38 mouse cellular contexts compared by ENCODE assay signal in the genomic region with DNA sequence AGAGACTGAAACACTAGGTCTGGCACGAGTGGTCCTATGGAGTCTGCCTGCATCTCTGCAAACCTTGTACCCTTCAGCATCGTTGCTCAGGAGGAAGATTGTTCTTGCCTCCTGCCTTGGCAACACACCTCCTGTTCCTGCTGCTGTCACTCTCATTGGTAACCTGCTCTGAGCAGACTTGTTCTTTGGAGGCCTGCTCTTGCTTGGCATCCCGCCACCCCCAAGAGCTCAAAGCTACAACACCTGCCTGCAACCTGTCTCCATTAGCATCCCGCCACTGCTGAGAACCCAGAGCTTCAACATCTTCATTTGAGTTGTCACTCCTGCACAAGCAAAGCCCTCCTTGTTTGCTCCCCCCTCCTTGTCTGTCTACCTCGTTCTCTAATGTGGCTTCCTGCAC. TPM values are rescaled to one million over a fixed set of nuclear protein-coding genes. Genes with fewer than 3 reads are reported as not detected.
DNase-seq lines count a peak whose midpoint lies in the region; ATAC-seq and TF ChIP-seq lines count a peak whose summit lies in the region.
"Had no signal": no experiment of that assay in that cellular context is flagged by ENCODE, and none has a peak within 500 bp of the region (broad histone marks: within the 10 kb centered on the region; RNA-seq: fewer than 3 reads in every experiment).

No protein-coding gene starts in this region.

- no peaks in the 10 kb centered on the region for H3K27me3 ChIP-seq in cerebellum, adult 2 months (ENCODE audit: control insufficient read depth, insufficient read depth, low read length)
- H3K27me3 ChIP-seq in liver, embryonic 12.5 days (replicated peaks) = no peaks in the 10 kb centered on the region
- H3K27me3 ChIP-seq: embryonic facial prominence, embryonic 12.5 days; intestine, embryonic 15.5 days; limb, embryonic 15.5 days; midbrain, embryonic 15.5 days; neural tube, embryonic 15.5 days; stomach, embryonic 15.5 days had no signal

- no peak overlapping the region for H3K4me3 ChIP-seq in cerebellum, adult 2 months (replicated peaks; ENCODE audit: insufficient read depth, low read depth, low read length)
- no peak overlapping the region for H3K4me3 ChIP-seq in liver, embryonic 12.5 days
- H3K4me3 ChIP-seq: embryonic facial prominence, embryonic 12.5 days; intestine, embryonic 15.5 days; limb, embryonic 10.5 days; limb, embryonic 15.5 days; midbrain, embryonic 10.5 days; midbrain, embryonic 15.5 days; neural tube, embryonic 15.5 days; stomach, embryonic 15.5 days had no signal

- peak; percentile 25 to 40 for DNase-seq in layer of hippocampus, postnatal 10 days (ENCODE audit: low spot score in 2 of 2)
- DNase-seq in layer of hippocampus, adult 18-20 months (ENCODE audit: low spot score in 2 of 2) = no peak
- peak; percentile 77 to 89 for DNase-seq in cerebellum, adult 2 months
- peak; percentile 91 for DNase-seq in cerebellum, adult 9-11 months
- no peak for DNase-seq in frontal cortex, postnatal 25 days (ENCODE audit: low spot score in 2 of 2)
- DNase-seq: adrenal gland, adult 2 months; adrenal gland, postnatal 36 days; B cell, adult 2 months; embryo, embryonic 11 days; heart, postnatal 14 days; kidney, adult 2 months; lung, adult 2 months; lung, postnatal 10 days; retina, postnatal 1 day; right cerebral cortex, postnatal 14 days had no signal

- no peak for TF ChIP-seq CTCF in cerebellum, adult 2 months (IDR thresholded peaks at IDR 0.05; ENCODE audit: borderline replicate concordance, insufficient read depth, low read depth, low read length)

- TF ChIP-seq POLR2A in cerebellum, adult 2 months (IDR thresholded peaks at IDR 0.05; ENCODE audit: borderline replicate concordance, insufficient read depth, low read length) = no peak

- H3K27ac ChIP-seq in cerebellum, adult 2 months (ENCODE audit: insufficient read depth, low read length) = no peak overlapping the region
- H3K27ac ChIP-seq in liver, embryonic 12.5 days = no peak overlapping the region
- H3K27ac ChIP-seq: embryonic facial prominence, embryonic 12.5 days; hindbrain, postnatal 0 days; intestine, embryonic 15.5 days; limb, embryonic 10.5 days; limb, embryonic 15.5 days; liver, embryonic 14.5 days; macrophage; midbrain, embryonic 10.5 days; midbrain, embryonic 15.5 days; neural tube, embryonic 15.5 days; stomach, embryonic 15.5 days had no signal

- H3K36me3 ChIP-seq in liver, embryonic 12.5 days = no peaks in the 10 kb centered on the region
- H3K36me3 ChIP-seq: embryonic facial prominence, embryonic 12.5 days; intestine, embryonic 15.5 days; limb, embryonic 10.5 days; limb, embryonic 15.5 days; midbrain, embryonic 10.5 days; midbrain, embryonic 15.5 days; neural tube, embryonic 15.5 days; stomach, embryonic 15.5 days had no signal

- 62% methylated on average over 5 of the region's 5 CpGs for WGBS in cerebellum, adult 2 months
- 63% methylated on average over 5 of the region's 5 CpGs for WGBS in liver, embryonic 12.5 days (ENCODE audit: insufficient replicate concordance)

- no peaks in the 10 kb centered on the region for H3K4me1 ChIP-seq in cerebellum, adult 2 months (ENCODE audit: control insufficient read depth, insufficient read depth, low read length)
- H3K4me1 ChIP-seq in liver, embryonic 12.5 days = no peaks in the 10 kb centered on the region
- H3K4me1 ChIP-seq: embryonic facial prominence, embryonic 12.5 days; intestine, embryonic 15.5 days; limb, embryonic 15.5 days; midbrain, embryonic 15.5 days; neural tube, embryonic 15.5 days; stomach, embryonic 15.5 days had no signal

- no peak overlapping the region for H3K4me2 ChIP-seq in liver, embryonic 12.5 days
- H3K4me2 ChIP-seq: embryonic facial prominence, embryonic 12.5 days; intestine, embryonic 15.5 days; limb, embryonic 15.5 days; midbrain, embryonic 15.5 days; neural tube, embryonic 15.5 days; stomach, embryonic 15.5 days had no signal

- no peak for ATAC-seq in liver, embryonic 12.5 days
- ATAC-seq: activated CD4-positive, CD25-positive, alpha-beta regulatory T cell, adult 4 months; forebrain, embryonic 14.5 days; hindbrain, postnatal 0 days; intestine, embryonic 15.5 days; midbrain, embryonic 15.5 days had no signal

- no peak overlapping the region for H3K9ac ChIP-seq in liver, embryonic 12.5 days
- H3K9ac ChIP-seq: embryonic facial prominence, embryonic 12.5 days; intestine, embryonic 15.5 days; limb, embryonic 15.5 days; liver, embryonic 14.5 days; midbrain, embryonic 15.5 days; neural tube, embryonic 15.5 days; stomach, embryonic 15.5 days had no signal

- no peaks in the 10 kb centered on the region for H3K9me3 ChIP-seq in liver, embryonic 12.5 days (replicated peaks)
- H3K9me3 ChIP-seq: embryonic facial prominence, embryonic 12.5 days; intestine, embryonic 15.5 days; limb, embryonic 10.5 days; limb, embryonic 15.5 days; midbrain, embryonic 10.5 days; midbrain, embryonic 15.5 days; neural tube, embryonic 15.5 days; stomach, embryonic 15.5 days had no signal

RNA-seq across cellular contexts. Expression of a gene that starts 35.5 kb away (rescaled TPM):
- not detected for total RNA-seq in layer of hippocampus, postnatal 10 days (2021)
- total RNA-seq in layer of hippocampus, adult 18-20 months (2021) = not detected
- polyA plus RNA-seq in cerebellum, adult 2 months (2012; rRNA removed) = not detected in 2 replicates
- not detected in 2 replicates for polyA plus RNA-seq in liver, embryonic 12.5 days (2016; fragmentation: Nextera tagmentation; extraction: Ambion mirVana)
- total RNA-seq: adrenal gland, adult 2 months; adrenal gland, postnatal 36 days; gastrocnemius, adult 18-20 months; heart, postnatal 14 days; hindbrain, postnatal 0 days; layer of hippocampus, postnatal 25 days; left cerebral cortex, adult 8-10 months had no signal
- polyA plus RNA-seq: activated CD4-positive, CD25-positive, alpha-beta regulatory T cell, adult 4 months; adrenal gland, adult 2 months; embryonic facial prominence, embryonic 12.5 days; forebrain, embryonic 14.5 days; gonadal fat pad, adult 2 months; heart, embryonic 14.5 days; hindbrain, embryonic 11.5 days; hindbrain, postnatal 0 days; intestine, embryonic 15.5 days; kidney, adult 2 months; kidney, embryonic 16.5 days; large intestine, adult 2 months; limb, embryonic 10.5 days; limb, embryonic 15.5 days; liver, embryonic 14.5 days; lung, adult 2 months; macrophage; midbrain, embryonic 10.5 days; midbrain, embryonic 15.5 days; neural tube, embryonic 15.5 days; small intestine, adult 2 months; stomach, embryonic 15.5 days had no signal

Comparison
In these comparisons a context has a peak if more than half of its experiments do, and no peak if none do; other contexts are left out.
1. DNase-seq: peak in layer of hippocampus, postnatal 10 days (2 of 2), cerebellum, adult 2 months (2 of 2) and cerebellum, adult 9-11 months (single experiment); none in layer of hippocampus, adult 18-20 months (0 of 2) and frontal cortex, postnatal 25 days (0 of 2).